Mouse (Mus musculus): Measurements from ENCODE around the gene Slc5a10. TPM values are rescaled to one million over a fixed set of nuclear protein-coding genes. Genes with fewer than 3 reads are reported as not detected.

The Slc5a10 gene
- total and polyA plus RNA-seq, 2 experiments from 2014 or later: 0.10 to 0.16 TPM

DNA sequence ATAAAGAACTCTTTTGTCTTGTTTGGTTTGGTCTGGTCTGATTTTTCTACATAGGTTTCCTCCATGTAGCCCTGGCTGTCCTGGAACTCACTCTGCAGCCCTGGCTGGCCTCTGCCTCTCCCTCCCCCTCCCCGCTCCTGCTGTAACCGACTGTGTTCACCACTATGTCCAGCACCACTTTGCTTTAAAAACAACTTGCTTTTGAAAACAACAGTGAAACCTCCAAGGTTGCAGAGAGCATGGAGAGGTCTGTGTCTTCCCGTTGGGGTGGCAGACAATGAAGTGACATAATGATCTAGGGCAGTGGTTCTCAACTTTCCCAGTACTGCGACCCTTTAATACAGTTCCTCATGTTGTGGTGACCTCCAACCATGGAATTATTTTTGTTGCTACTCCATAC lies 65.0 kb downstream of the Slc5a10 start:
- Histone ChIP-seq H3K36me3 (ENCODE audit: insufficient read depth) (no peaks in the 10 kb centered on the region), H3K4me1 (ENCODE audit: insufficient read depth) (no peaks in the 10 kb centered on the region), H3K9ac (no peak overlapping the region), H3K4me3 (ENCODE audit: low read depth, low read length) (no peak overlapping the region), H3K27me3 (ENCODE audit: insufficient read depth, low read length) (no peaks in the 10 kb centered on the region), H3K27ac (ENCODE audit: low read depth, low read length) (no peak overlapping the region), H3K4me2 (ENCODE audit: low read depth) (no peak overlapping the region), H3K9me3 (ENCODE audit: low read length) (no peaks in the 10 kb centered on the region)
- no peak for TF ChIP-seq CTCF (IDR thresholded peaks at IDR 0.05; ENCODE audit: low read depth)
- DNase-seq (no peak), ATAC-seq (no peak)
- WGBS: 65% methylated on average over 4 of the region's 4 CpGs

DNA sequence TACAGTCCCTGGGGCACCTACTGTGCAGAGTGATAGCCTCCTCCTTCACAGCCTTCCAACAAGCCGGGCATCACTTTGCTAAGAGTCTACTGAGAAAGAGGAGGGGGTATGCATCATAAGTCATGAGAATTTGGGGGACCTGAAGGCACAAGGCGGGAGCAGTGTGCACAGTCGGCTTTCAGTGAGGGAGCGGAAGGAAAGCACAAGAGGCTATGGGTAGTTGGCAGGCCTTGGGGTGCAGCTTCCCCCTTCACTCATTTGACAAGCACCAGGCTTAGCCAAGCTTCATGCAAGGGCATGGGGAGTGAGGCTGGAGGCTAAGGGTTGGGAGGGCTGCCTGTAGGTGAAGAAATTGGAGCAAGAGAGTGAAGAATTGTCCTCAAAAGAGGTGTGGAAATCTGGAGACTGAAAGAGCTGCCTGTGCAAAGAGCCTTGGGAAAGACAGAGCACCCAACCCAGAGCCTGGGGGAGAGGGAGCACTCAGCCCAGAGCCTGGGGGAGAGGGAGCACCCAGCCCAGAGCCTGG lies 65.8 kb downstream of the Slc5a10 start:
- Histone ChIP-seq H3K9me3 (ENCODE audit: low read length) (no peaks in the 10 kb centered on the region), H3K36me3 (ENCODE audit: insufficient read depth) (no peaks in the 10 kb centered on the region), H3K4me2 (ENCODE audit: low read depth) (no peak overlapping the region), H3K27me3 (ENCODE audit: insufficient read depth, low read length) (no peaks in the 10 kb centered on the region), H3K27ac (ENCODE audit: low read depth, low read length) (no peak overlapping the region), H3K4me1 (ENCODE audit: insufficient read depth) (no peaks in the 10 kb centered on the region), H3K4me3 (ENCODE audit: low read depth, low read length) (no peak overlapping the region), H3K9ac (no peak overlapping the region)
- 91% methylated on average over 4 of the region's 4 CpGs for WGBS
- DNase-seq (no peak), ATAC-seq (no peak)
- no peak for TF ChIP-seq CTCF (IDR thresholded peaks at IDR 0.05; ENCODE audit: low read depth)

DNA sequence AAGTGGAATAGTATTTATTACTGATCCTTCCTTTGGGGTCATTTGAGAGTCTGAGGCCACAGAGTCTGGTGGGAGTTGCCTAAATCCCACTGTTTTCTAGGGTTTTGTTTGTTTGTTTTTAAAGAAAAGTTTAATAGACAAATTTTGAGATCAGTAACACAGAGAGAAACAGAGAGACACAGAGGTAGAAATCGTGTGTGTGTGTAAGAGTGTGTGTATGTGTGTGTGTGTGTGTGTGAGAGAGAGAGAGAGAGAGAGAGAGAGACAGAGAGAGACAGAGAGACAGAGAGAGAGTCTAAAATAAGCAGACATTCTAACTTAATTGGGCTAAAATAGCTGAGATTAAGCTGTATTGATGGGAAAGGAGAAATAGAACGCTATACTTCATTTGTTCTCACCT lies 67.1 kb downstream of the Slc5a10 start:
- ATAC-seq (no peak), DNase-seq (no peak)
- no peak overlapping the region for H3K4me2 ChIP-seq (ENCODE audit: low read depth)
- H3K4me3 ChIP-seq (ENCODE audit: low read depth, low read length): no peak overlapping the region
- no peaks in the 10 kb centered on the region for H3K4me1 ChIP-seq (ENCODE audit: insufficient read depth)
- no peaks in the 10 kb centered on the region for H3K9me3 ChIP-seq (ENCODE audit: low read length)
- no peak for TF ChIP-seq CTCF (IDR thresholded peaks at IDR 0.05; ENCODE audit: low read depth)
- H3K27ac ChIP-seq (ENCODE audit: low read depth, low read length): no peak overlapping the region
- H3K27me3 ChIP-seq (ENCODE audit: insufficient read depth, low read length): no peaks in the 10 kb centered on the region
- H3K9ac ChIP-seq: no peak overlapping the region
- H3K36me3 ChIP-seq (ENCODE audit: insufficient read depth): no peaks in the 10 kb centered on the region
- 65% methylated on average over 2 of the region's 2 CpGs for WGBS

DNA sequence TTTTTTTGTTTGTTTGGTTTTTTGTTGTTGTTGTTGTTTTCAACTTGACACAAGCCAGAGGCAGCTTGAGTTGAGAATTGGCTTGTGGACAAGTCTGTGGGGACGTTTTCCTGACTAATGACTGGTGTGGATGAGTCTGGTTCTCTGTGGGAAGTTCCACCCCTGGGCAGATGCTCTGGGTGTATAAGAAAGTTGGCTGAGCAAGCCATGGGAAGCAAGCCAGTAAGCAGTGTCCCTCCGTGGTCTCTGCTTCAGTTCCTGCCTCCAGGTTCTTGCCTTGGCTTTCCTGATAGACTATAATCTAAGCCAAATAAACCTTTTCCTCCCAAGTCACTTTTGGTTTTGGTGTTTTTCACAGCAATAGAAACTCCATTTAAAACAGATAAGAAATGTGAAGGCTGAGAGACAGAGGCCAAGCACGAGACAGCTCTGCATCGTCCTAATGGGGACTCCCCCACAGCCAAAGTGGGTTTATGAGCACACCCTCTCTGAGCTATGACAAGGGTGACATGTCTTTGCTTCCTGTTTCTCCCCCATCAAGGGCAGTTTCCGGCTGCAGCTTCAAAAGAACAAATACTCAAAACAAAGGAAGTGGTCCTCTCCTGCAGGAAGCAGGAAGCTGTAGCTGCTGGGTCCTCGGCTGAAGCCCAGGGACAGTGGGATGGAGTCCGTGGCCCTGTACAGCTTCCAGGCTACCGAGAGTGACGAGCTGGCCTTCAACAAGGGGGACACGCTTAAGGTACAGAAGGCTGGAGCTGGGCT lies 67.8 kb downstream of the Slc5a10 start, which contains the start of gene Grap:
Grap (plus strand) TSS at position 580 of the 762 bp plus-strand sequence.
- TF ChIP-seq CTCF (IDR thresholded peaks at IDR 0.05; ENCODE audit: low read depth): no peak
- DNase-seq: no peak
- Histone ChIP-seq H3K36me3 (ENCODE audit: insufficient read depth) (no peaks in the 10 kb centered on the region), H3K27me3 (ENCODE audit: insufficient read depth, low read length) (no peaks in the 10 kb centered on the region), H3K4me2 (ENCODE audit: low read depth) (no peak within 1 kb of the TSS), H3K27ac (ENCODE audit: low read depth, low read length) (no peak within 1 kb of the TSS), H3K9me3 (ENCODE audit: low read length) (no peaks in the 10 kb centered on the region), H3K4me3 (ENCODE audit: low read depth, low read length) (no peak within 1 kb of the TSS), H3K4me1 (ENCODE audit: insufficient read depth) (no peaks in the 10 kb centered on the region), H3K9ac (no peak within 1 kb of the TSS)
- no peak for ATAC-seq
- WGBS: 68% methylated on average over 10 of the region's 10 CpGs

DNA sequence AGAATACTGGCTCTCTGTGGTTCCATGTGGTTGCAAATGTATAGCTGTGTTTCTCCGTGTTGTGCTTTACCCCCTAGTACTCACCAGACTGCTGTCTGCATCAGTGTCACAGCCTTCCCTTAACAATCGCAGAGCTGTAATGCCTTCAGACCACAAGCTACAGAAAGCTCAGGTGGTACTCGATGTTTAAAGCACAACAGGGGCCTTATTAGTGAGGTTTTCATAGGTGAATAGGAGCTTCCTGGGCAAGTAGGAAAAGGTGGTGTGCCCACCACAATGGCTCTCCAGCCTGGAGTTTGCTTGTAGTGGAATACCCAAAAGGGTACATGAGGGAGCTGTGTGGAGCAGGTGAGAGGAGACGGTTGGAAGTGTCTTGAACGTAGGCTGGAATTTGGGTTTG lies 68.4 kb downstream of the Slc5a10 start:
- H3K36me3 ChIP-seq (ENCODE audit: insufficient read depth): no peaks in the 10 kb centered on the region
- no peaks in the 10 kb centered on the region for H3K9me3 ChIP-seq (ENCODE audit: low read length)
- no peaks in the 10 kb centered on the region for H3K4me1 ChIP-seq (ENCODE audit: insufficient read depth)
- ATAC-seq (no peak), DNase-seq (no peak)
- H3K27ac ChIP-seq (ENCODE audit: low read depth, low read length): no peak overlapping the region
- no peak overlapping the region for H3K4me2 ChIP-seq (ENCODE audit: low read depth)
- WGBS: 93% methylated on average over 5 of the region's 5 CpGs
- TF ChIP-seq CTCF (IDR thresholded peaks at IDR 0.05; ENCODE audit: low read depth): no peak
- H3K9ac ChIP-seq: no peak overlapping the region
- no peak overlapping the region for H3K4me3 ChIP-seq (ENCODE audit: low read depth, low read length)
- no peaks in the 10 kb centered on the region for H3K27me3 ChIP-seq (ENCODE audit: insufficient read depth, low read length)

DNA sequence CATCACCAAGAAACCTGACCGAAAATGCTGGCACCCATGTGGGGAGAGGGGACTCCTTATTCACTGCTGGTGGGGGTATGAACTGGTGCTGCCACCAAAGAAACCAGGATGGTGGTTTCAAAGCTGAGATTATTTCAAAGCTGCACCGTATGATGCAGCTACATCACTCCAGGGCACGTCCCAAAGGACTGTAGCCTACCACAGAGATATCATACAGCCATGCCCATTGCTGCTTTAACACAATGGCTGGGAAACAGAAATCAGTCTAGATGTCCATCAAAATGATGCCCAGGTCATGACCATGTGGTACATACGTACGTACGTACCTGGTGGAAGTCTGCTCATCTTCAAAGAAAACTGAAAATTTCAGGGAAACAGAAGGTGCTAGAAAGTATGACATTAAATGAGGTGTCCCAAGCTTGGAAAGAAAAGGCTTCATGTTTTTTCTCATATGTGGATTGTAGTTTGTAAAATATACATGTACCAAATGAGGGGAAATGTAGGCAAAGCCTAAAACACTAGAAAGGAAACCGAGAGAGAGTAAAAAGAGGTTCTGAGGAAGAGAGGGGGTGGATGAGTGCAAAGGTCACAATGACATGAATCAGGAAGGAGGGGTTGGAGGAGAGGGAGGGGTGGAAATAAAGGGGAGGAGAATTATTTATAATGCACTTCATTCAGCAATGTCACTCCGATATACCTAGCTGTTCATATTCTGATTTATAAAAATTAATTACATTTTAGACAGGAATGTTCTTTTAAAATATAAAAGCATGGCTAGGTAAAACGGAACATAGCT lies 70.0 kb downstream of the Slc5a10 start:
- no peak for ATAC-seq
- Histone ChIP-seq H3K27me3 (ENCODE audit: insufficient read depth, low read length) (no peaks in the 10 kb centered on the region), H3K9ac (no peak overlapping the region), H3K4me1 (ENCODE audit: insufficient read depth) (no peaks in the 10 kb centered on the region), H3K4me3 (ENCODE audit: low read depth, low read length) (no peak overlapping the region), H3K4me2 (ENCODE audit: low read depth) (no peak overlapping the region), H3K36me3 (ENCODE audit: insufficient read depth) (no peaks in the 10 kb centered on the region), H3K9me3 (ENCODE audit: low read length) (no peaks in the 10 kb centered on the region), H3K27ac (ENCODE audit: low read depth, low read length) (no peak overlapping the region)
- no peak for DNase-seq
- WGBS: 89% methylated on average over 9 of the region's 9 CpGs
- TF ChIP-seq CTCF (IDR thresholded peaks at IDR 0.05; ENCODE audit: low read depth): no peak

DNA sequence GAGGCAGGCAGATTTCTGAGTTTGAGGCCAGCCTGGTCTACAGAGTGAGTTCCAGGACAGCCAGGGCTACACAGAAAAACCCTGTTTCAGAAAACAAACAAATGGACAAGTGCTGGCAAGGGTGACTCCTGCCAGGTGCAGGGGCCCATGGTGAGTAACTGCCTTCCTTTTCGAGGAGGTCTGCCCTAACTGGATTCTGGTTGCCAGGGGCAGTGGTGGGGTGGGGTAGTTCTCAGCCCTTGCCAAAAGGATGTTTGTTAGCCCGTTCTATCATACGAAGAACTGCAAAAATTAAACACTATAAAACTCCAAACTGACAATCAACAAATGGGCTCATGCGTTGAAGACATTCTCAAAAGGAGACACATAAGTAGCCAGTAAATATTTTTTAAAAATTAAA lies 71.0 kb downstream of the Slc5a10 start:
- Histone ChIP-seq H3K36me3 (ENCODE audit: insufficient read depth) (no peaks in the 10 kb centered on the region), H3K9me3 (ENCODE audit: low read length) (no peaks in the 10 kb centered on the region), H3K4me1 (ENCODE audit: insufficient read depth) (no peaks in the 10 kb centered on the region), H3K27ac (ENCODE audit: low read depth, low read length) (no peak overlapping the region), H3K4me2 (ENCODE audit: low read depth) (no peak overlapping the region), H3K27me3 (ENCODE audit: insufficient read depth, low read length) (no peaks in the 10 kb centered on the region), H3K4me3 (ENCODE audit: low read depth, low read length) (no peak overlapping the region), H3K9ac (no peak overlapping the region)
- 89% methylated on average over 4 of the region's 4 CpGs for WGBS
- no peak for TF ChIP-seq CTCF (IDR thresholded peaks at IDR 0.05; ENCODE audit: low read depth)
- ATAC-seq (no peak), DNase-seq (no peak)
